Mouse (Mus musculus): ENCODE measurements around the gene Clk1.

- TF ChIP-seq EP300 (optimal IDR thresholded peaks at IDR 0.05) (no peak), CTCF (IDR thresholded peaks at IDR 0.05; ENCODE audit: low read depth) (no peak)
Observed at GRCm38 (mm10) chr1:58408141-58408540, 15.7 kb downstream of the Clk1 start.
